Mouse (Mus musculus) bone marrow, adult 2 months (tissue): ENCODE measurements around the gene Alkbh4.

Experiments
- CTCF ChIP-seq: fragments of 200-500 bp; IDR thresholded peaks from 2 replicates; pipeline ENCODE4 v1.5.1; 2011; ENCODE audit warnings: low read length, control low read depth; ENCODE audit not compliant: control insufficient read depth, insufficient read depth
- POLR2A ChIP-seq: fragments of 200-500 bp; IDR thresholded peaks from 2 replicates; pipeline ENCODE4 v1.6.1; 2011; ENCODE audit warnings: low read depth, mild to moderate bottlenecking, control low read depth, low read length, borderline replicate concordance; ENCODE audit not compliant: control insufficient read depth

GRCm38 (mm10) chr5:136137658-136138274 lies 1.8 kb downstream of the Alkbh4 start:
- TF ChIP-seq CTCF (peak; percentile 85), POLR2A (no peak)
